Mouse (Mus musculus) brain, embryonic 14.5 days (tissue): ENCODE measurements around the gene Psip1.

Source experiments
- CTCF ChIP-seq: fragments of 200-500 bp; IDR thresholded peaks from 2 replicates; pipeline ENCODE4 v1.5.1; 2012; ENCODE audit warnings: inconsistent platforms, mild to moderate bottlenecking, moderate library complexity, borderline replicate concordance; ENCODE audit not compliant: insufficient read depth, insufficient read length; ENCODE audit errors: extremely low read depth
- POLR2A ChIP-seq: fragments of 200-500 bp; IDR thresholded peaks from 2 replicates; pipeline ENCODE4 v1.6.1; 2012; ENCODE audit warnings: mild to moderate bottlenecking, inconsistent platforms, borderline replicate concordance; ENCODE audit not compliant: poor library complexity, insufficient read depth, insufficient read length, severe bottlenecking; ENCODE audit errors: extremely low read depth

DNA sequence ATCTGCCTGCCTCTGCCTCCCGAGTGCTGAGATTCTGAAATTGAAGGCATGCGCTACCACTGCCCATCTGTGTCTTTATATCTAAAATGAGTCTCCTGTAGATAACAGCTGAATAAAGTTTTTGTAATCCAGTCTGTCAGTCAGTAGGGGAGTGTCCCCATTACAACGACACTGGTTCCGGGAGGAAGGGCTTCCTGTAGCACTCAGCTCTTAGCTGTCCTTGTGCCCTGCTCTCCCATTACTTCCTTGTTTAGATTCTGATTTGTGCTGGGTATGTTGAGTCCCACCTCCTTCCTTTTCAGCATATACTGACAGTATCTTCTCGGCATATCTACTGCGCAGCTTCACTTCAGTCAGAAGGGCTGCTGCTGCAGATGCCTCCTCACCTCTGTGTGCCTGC is 53.4 kb downstream of the Psip1 start:
- TF ChIP-seq CTCF = no peak
- no peak for TF ChIP-seq POLR2A
